Mouse (Mus musculus): ENCODE measurements around the gene Gpc3.

Gene Gpc3

GRCm38 (mm10) chrX:52613328-52614030 lies at the start of gene Gpc3:
Gene Gpc3 (minus strand): TSS chrX:52613950.
- DNase-seq (ENCODE audit: low spot score in 2 of 2), result peak; percentile 5 to 21

GRCm38 (mm10) chrX:52651975-52652374 lies 38.2 kb upstream of the Gpc3 start:
- DNase-seq (ENCODE audit: low spot score in 2 of 2), result peak; percentile 3 to 10

GRCm38 (mm10) chrX:52651472-52651948 lies 37.8 kb upstream of the Gpc3 start:
- no peak for DNase-seq (ENCODE audit: low spot score in 2 of 2)

GRCm38 (mm10) chrX:52648910-52649785 lies 35.4 kb upstream of the Gpc3 start:
- DNase-seq (ENCODE audit: low spot score in 2 of 2), result no peak

GRCm38 (mm10) chrX:52644393-52644792 lies 30.6 kb upstream of the Gpc3 start:
- no peak for DNase-seq (ENCODE audit: low spot score in 2 of 2)

- DNase-seq (ENCODE audit: low spot score in 2 of 2), result no peak
Observed at GRCm38 (mm10) chrX:52643350-52643749, 29.6 kb upstream of the Gpc3 start.

GRCm38 (mm10) chrX:52642126-52642525 lies 28.4 kb upstream of the Gpc3 start:
- no peak for DNase-seq (ENCODE audit: low spot score in 2 of 2)

GRCm38 (mm10) chrX:52637419-52637818 lies 23.7 kb upstream of the Gpc3 start:
- DNase-seq (ENCODE audit: low spot score in 2 of 2), result no peak

- no peak for DNase-seq (ENCODE audit: low spot score in 2 of 2)
Observed at GRCm38 (mm10) chrX:52633976-52634375, 20.2 kb upstream of the Gpc3 start.

- DNase-seq (ENCODE audit: low spot score in 2 of 2), result no peak
Observed at GRCm38 (mm10) chrX:52632688-52633324, 19.1 kb upstream of the Gpc3 start.

GRCm38 (mm10) chrX:52626963-52627716 lies 13.4 kb upstream of the Gpc3 start:
- DNase-seq (ENCODE audit: low spot score in 2 of 2), result no peak

- no peak for DNase-seq (ENCODE audit: low spot score in 2 of 2)
Observed at GRCm38 (mm10) chrX:52617813-52618212, 4.1 kb upstream of the Gpc3 start.

GRCm38 (mm10) chrX:52616152-52616551 lies 2.4 kb upstream of the Gpc3 start:
- DNase-seq (ENCODE audit: low spot score in 2 of 2), result no peak

- DNase-seq (ENCODE audit: low spot score in 2 of 2), result peak; percentile 5 to 10
Observed at GRCm38 (mm10) chrX:52614031-52614381, 256 bp upstream of the Gpc3 start.

GRCm38 (mm10) chrX:52612806-52613205 lies 944 bp downstream of the Gpc3 start:
- no peak for DNase-seq (ENCODE audit: low spot score in 2 of 2)

GRCm38 (mm10) chrX:52611987-52612670 lies 1.6 kb downstream of the Gpc3 start:
- DNase-seq (ENCODE audit: low spot score in 2 of 2), result peak in 1 of 2 experiments; percentile 7

GRCm38 (mm10) chrX:52611541-52611940 lies 2.2 kb downstream of the Gpc3 start:
- DNase-seq (ENCODE audit: low spot score in 2 of 2), result no peak

- no peak for DNase-seq (ENCODE audit: low spot score in 2 of 2)
Observed at GRCm38 (mm10) chrX:52603143-52603542, 10.6 kb downstream of the Gpc3 start.

GRCm38 (mm10) chrX:52599246-52599645 lies 14.5 kb downstream of the Gpc3 start:
- no peak for DNase-seq (ENCODE audit: low spot score in 2 of 2)

GRCm38 (mm10) chrX:52587671-52588070 lies 26.1 kb downstream of the Gpc3 start:
- DNase-seq (ENCODE audit: low spot score in 2 of 2), result no peak

- DNase-seq (ENCODE audit: low spot score in 2 of 2), result no peak
Observed at GRCm38 (mm10) chrX:52559995-52560394, 53.8 kb downstream of the Gpc3 start.
